Mouse (Mus musculus) testis, adult 2 months (tissue): ENCODE results near the gene Zbed5.

ENCODE experiments used
- CTCF ChIP-seq: fragments of 200-500 bp; IDR thresholded peaks from 2 replicates; pipeline ENCODE4 v1.5.1; 2012; ENCODE audit warnings: low read depth, mild to moderate bottlenecking, inconsistent platforms, low read length, moderate library complexity; ENCODE audit not compliant: control insufficient read depth, insufficient read depth, insufficient replicate concordance
- POLR2A ChIP-seq: fragments of 200-500 bp; IDR thresholded peaks from 2 replicates; pipeline ENCODE4 v1.6.1; 2012; ENCODE audit warnings: low read depth, mild to moderate bottlenecking, inconsistent platforms, low read length, moderate library complexity; ENCODE audit not compliant: control insufficient read depth

DNA sequence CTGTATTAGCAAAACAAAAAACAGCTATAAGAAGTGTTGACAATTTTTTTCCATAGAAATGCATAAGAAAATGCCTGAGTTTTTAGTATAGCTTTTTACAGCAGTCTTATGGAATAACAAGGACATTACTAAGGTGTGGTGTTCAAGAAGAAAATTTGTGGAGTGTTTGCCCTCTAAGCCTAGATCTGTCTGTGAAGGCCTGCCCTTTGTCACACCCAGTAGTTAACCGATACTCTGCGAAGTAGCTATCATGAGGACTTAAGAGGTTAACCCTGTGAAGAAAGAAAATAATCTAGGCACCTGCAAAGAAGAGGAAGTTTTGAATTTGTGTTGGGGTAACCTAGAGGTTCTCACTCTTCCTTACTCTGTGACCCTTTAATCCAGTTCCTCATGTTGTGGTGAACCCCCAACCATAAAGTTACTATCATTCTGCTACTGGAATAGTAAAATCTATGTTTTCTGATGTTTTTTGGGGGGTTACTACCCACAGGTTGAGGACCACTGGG is 52.1 kb downstream of the Zbed5 start:
- no peak for TF ChIP-seq CTCF
- TF ChIP-seq POLR2A: no peak
